Mouse (Mus musculus): ENCODE measurements around the gene Prss57. TPM values are rescaled to one million over a fixed set of nuclear protein-coding genes. Genes with fewer than 3 reads are reported as not detected.

Prss57 gene
- polyA plus RNA-seq, 1 experiment from 2014 or later, result 6.3 TPM

- peak within 1 kb of the TSS; percentile 84 for H3K4me2 ChIP-seq (ENCODE audit: low read depth, low read length)
- H3K4me3 ChIP-seq (ENCODE audit: low read depth, low read length), result peak within 1 kb of the TSS; percentile 68
- peak within 1 kb of the TSS; percentile 64 for H3K9ac ChIP-seq (ENCODE audit: low read depth, low read length)
- 6% methylated on average over 48 of the region's 51 CpGs for WGBS (ENCODE audit: insufficient replicate concordance)
- no peaks in the 10 kb centered on the region for H3K36me3 ChIP-seq (ENCODE audit: control insufficient read depth, insufficient read depth)
- ATAC-seq (ENCODE audit: low read depth), result peak; percentile 30
- peaks cover 23% of the 10 kb centered on the region for H3K4me1 ChIP-seq (ENCODE audit: control insufficient read depth, low read depth, low read length)
- no peaks in the 10 kb centered on the region for H3K9me3 ChIP-seq (replicated peaks; ENCODE audit: control insufficient read depth, low read length)
- peaks cover 8% of the 10 kb centered on the region for H3K27me3 ChIP-seq (ENCODE audit: control insufficient read depth, insufficient read depth, low read depth, low read length)
- H3K27ac ChIP-seq (ENCODE audit: low read length), result 0 out of 2 replicates have a peak within 1 kb of the TSS, but pooled peaks have one; percentile 21
Measured at GRCm38 (mm10) chr10:79793051-79793737, 2.4 kb upstream of the Prss57 start, which contains the start of gene Palm. TSS of gene Palm (plus strand) at chr10:79793572.

DNA sequence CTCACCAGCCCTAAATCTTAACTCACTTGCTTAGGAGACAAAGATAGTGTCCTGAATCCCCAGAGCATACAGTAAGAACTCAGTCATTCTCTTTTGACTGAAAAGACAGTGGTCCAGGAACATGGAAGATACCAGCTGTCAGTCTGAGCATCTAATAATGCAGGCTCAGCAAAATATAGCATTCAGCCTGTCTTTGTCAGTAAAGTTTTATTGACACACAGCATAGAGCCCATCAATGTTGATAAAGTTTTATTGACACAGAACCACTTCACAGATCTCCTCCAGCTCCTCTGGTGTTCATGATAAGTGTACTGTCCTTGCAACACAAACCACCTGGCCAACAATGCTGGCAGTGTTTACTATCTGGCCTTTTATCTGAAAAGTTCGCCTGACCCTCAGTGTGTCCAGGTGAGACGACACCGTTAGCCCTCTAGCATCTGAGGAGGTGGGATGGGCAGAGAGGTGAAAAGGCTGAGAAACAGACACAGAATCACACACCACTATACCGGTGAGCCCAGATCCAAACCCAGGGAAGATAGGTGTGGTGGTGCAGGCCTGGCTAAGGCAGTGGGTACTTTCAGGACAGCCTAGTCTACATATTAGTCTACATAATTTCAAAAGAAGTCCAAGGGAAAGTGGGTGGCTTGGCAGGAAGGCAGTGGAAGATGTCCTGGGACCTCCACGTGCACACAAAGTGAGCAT is 1.7 kb upstream of the Prss57 start:
- 69% methylated on average over 5 of the region's 5 CpGs for WGBS (ENCODE audit: insufficient replicate concordance)

DNA sequence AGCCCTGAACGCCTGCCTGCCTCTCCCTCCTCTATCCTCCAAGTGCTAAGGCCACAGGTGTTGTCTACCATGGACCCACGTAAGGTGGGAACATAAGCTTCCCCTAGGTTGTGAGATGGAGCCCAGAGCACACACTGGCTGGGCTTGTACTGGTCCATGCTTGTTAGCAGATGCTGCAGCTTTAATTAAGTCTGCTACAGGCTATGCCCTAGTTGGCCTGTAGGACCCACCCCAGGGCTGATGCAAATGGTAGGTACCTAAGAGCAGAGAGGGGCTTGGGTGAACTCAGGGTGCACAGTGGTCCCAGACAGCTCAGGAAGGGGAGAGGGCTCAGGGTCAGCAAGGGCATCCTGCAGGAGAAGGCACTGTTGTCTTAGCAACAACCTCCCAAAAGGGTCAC is 1.2 kb downstream of the Prss57 start:
- Histone ChIP-seq H3K27ac (ENCODE audit: low read length) (no peak overlapping the region), H3K4me1 (ENCODE audit: control insufficient read depth, low read depth, low read length) (peaks cover 12% of the 10 kb centered on the region), H3K9ac (ENCODE audit: low read depth, low read length) (no peak overlapping the region), H3K4me2 (ENCODE audit: low read depth, low read length) (no peak overlapping the region), H3K4me3 (ENCODE audit: low read depth, low read length) (no peak overlapping the region), H3K27me3 (ENCODE audit: control insufficient read depth, insufficient read depth, low read depth, low read length) (peaks cover 8% of the 10 kb centered on the region), H3K36me3 (ENCODE audit: control insufficient read depth, insufficient read depth) (no peaks in the 10 kb centered on the region), H3K9me3 (replicated peaks; ENCODE audit: control insufficient read depth, low read length) (no peaks in the 10 kb centered on the region)
- no peak for ATAC-seq (ENCODE audit: low read depth)
- 43% methylated on average over 2 of the region's 2 CpGs for WGBS (ENCODE audit: insufficient replicate concordance)

More for the DNA sequence above, 1.7 kb upstream of the Prss57 start:
- Histone ChIP-seq H3K4me3 (ENCODE audit: low read depth, low read length) (no peak overlapping the region), H3K27ac (ENCODE audit: low read length) (no peak overlapping the region), H3K9me3 (replicated peaks; ENCODE audit: control insufficient read depth, low read length) (no peaks in the 10 kb centered on the region), H3K36me3 (ENCODE audit: control insufficient read depth, insufficient read depth) (no peaks in the 10 kb centered on the region), H3K27me3 (ENCODE audit: control insufficient read depth, insufficient read depth, low read depth, low read length) (peaks cover 8% of the 10 kb centered on the region), H3K4me2 (ENCODE audit: low read depth, low read length) (no peak overlapping the region), H3K9ac (ENCODE audit: low read depth, low read length) (no peak overlapping the region), H3K4me1 (ENCODE audit: control insufficient read depth, low read depth, low read length) (peaks cover 16% of the 10 kb centered on the region)
- no peak for ATAC-seq (ENCODE audit: low read depth)

DNA sequence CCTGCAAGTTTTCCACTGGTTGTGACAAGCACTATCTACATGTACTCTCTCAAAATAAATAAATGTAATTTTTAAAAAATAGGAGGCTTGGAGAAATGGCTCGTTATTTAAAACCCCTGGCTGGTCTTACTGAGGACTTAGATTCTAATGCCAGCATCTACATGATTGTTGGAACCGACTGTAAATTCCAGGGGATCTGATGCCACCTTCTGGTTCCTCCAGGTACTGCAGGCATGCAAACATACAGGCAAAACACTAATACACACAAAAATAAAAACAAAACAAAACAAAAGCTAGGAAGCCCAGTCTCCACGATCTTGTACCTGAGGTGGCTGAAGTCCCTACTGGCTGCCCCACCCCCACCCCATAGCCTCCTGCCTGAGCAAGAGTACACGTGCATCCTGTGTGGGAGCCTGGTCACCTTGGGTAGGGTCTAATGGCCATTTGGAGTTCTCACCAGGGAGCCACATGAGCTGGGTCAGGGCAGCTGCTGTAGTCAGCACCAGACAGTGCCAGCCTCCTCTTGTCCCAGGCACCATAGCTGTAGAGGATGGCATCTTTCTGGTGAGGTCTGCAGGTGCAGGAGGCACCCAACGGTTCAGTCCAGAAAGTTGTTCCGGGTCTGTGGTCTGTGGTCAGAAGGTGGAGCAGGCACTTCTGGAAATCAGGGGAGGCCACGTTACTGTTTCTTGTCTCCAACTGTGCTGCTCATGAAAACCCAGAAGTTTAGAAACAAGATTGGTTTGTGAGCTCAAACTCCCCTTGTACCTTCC is 2.2 kb downstream of the Prss57 start:
- Histone ChIP-seq H3K27me3 (ENCODE audit: control insufficient read depth, insufficient read depth, low read depth, low read length) (peaks cover 5% of the 10 kb centered on the region), H3K36me3 (ENCODE audit: control insufficient read depth, insufficient read depth) (no peaks in the 10 kb centered on the region), H3K4me3 (ENCODE audit: low read depth, low read length) (no peak overlapping the region), H3K4me2 (ENCODE audit: low read depth, low read length) (no peak overlapping the region), H3K9me3 (replicated peaks; ENCODE audit: control insufficient read depth, low read length) (no peaks in the 10 kb centered on the region), H3K27ac (ENCODE audit: low read length) (no peak overlapping the region), H3K4me1 (ENCODE audit: control insufficient read depth, low read depth, low read length) (peaks cover 5% of the 10 kb centered on the region), H3K9ac (ENCODE audit: low read depth, low read length) (no peak overlapping the region)
- WGBS (ENCODE audit: insufficient replicate concordance), result 11% methylated on average over 7 of the region's 7 CpGs
- ATAC-seq (ENCODE audit: low read depth), result peak; percentile 12; the same call in 1 of the 2 replicates

- Histone ChIP-seq H3K27ac (ENCODE audit: low read length) (no peak overlapping the region), H3K4me3 (ENCODE audit: low read depth, low read length) (no peak overlapping the region), H3K9me3 (replicated peaks; ENCODE audit: control insufficient read depth, low read length) (no peaks in the 10 kb centered on the region), H3K4me2 (ENCODE audit: low read depth, low read length) (no peak overlapping the region), H3K36me3 (ENCODE audit: control insufficient read depth, insufficient read depth) (no peaks in the 10 kb centered on the region), H3K4me1 (ENCODE audit: control insufficient read depth, low read depth, low read length) (peaks cover 19% of the 10 kb centered on the region), H3K27me3 (ENCODE audit: control insufficient read depth, insufficient read depth, low read depth, low read length) (peaks cover 12% of the 10 kb centered on the region), H3K9ac (ENCODE audit: low read depth, low read length) (no peak overlapping the region)
- 48% methylated on average over 27 of the region's 27 CpGs for WGBS (ENCODE audit: insufficient replicate concordance)
- no peak for ATAC-seq (ENCODE audit: low read depth)
Measured at GRCm38 (mm10) chr10:79783920-79784800, 6.6 kb downstream of the Prss57 start.

GRCm38 (mm10) chr10:79783050-79783449 is 7.7 kb downstream of the Prss57 start:
- no peaks in the 10 kb centered on the region for H3K36me3 ChIP-seq (ENCODE audit: control insufficient read depth, insufficient read depth)
- no peak overlapping the region for H3K4me3 ChIP-seq (ENCODE audit: low read depth, low read length)
- 60% methylated on average over 7 of the region's 7 CpGs for WGBS (ENCODE audit: insufficient replicate concordance)
- H3K27ac ChIP-seq (ENCODE audit: low read length), result no peak overlapping the region
- ATAC-seq (ENCODE audit: low read depth), result no peak
- H3K9me3 ChIP-seq (replicated peaks; ENCODE audit: control insufficient read depth, low read length), result no peaks in the 10 kb centered on the region
- no peak overlapping the region for H3K4me2 ChIP-seq (ENCODE audit: low read depth, low read length)
- peaks cover 23% of the 10 kb centered on the region for H3K27me3 ChIP-seq (ENCODE audit: control insufficient read depth, insufficient read depth, low read depth, low read length)
- peaks cover 19% of the 10 kb centered on the region for H3K4me1 ChIP-seq (ENCODE audit: control insufficient read depth, low read depth, low read length)
- no peak overlapping the region for H3K9ac ChIP-seq (ENCODE audit: low read depth, low read length)

DNA sequence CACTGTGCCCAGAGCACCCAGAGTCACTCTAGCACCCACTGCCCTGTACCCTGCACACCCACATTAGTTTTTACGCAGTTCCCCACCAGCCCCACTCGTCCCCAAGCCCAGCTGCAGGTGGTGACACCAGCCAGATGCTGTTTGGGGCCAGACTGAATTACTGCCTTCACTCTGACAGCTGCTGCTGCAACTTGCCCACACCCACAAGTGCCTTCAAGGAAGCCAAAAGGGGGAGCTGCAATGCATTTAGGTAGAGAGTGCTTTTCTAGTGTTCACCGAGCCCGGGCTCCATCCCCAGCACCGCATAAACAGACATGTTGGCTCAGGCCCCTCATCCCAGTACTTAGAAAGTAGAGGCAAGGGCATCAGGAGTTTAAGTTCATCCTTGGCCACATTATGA is 8.8 kb downstream of the Prss57 start:
- no peak for ATAC-seq (ENCODE audit: low read depth)
- Histone ChIP-seq H3K27me3 (ENCODE audit: control insufficient read depth, insufficient read depth, low read depth, low read length) (peaks cover 34% of the 10 kb centered on the region), H3K27ac (ENCODE audit: low read length) (no peak overlapping the region), H3K9me3 (replicated peaks; ENCODE audit: control insufficient read depth, low read length) (no peaks in the 10 kb centered on the region), H3K9ac (ENCODE audit: low read depth, low read length) (no peak overlapping the region), H3K4me1 (ENCODE audit: control insufficient read depth, low read depth, low read length) (peaks cover 22% of the 10 kb centered on the region), H3K4me2 (ENCODE audit: low read depth, low read length) (no peak overlapping the region), H3K36me3 (ENCODE audit: control insufficient read depth, insufficient read depth) (no peaks in the 10 kb centered on the region), H3K4me3 (ENCODE audit: low read depth, low read length) (no peak overlapping the region)
- WGBS (ENCODE audit: insufficient replicate concordance), result 60% methylated on average over 5 of the region's 5 CpGs

DNA sequence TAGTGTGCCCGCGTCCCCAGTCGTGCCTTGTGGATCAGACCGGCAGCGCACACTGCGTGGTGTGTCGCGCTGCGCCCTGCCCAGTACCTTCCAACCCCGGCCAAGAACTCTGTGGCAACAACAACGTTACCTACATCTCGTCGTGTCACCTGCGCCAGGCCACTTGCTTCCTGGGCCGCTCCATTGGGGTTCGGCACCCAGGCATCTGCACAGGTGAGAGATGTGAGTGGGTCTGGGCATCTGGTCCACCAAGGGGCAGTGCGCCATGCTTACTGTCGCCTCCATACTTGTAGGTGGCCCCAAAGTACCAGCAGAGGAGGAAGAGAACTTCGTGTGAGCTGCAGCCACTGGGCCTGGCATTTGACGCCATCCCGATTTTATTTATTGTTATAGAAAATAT is 9.6 kb downstream of the Prss57 start:
- peaks cover 39% of the 10 kb centered on the region for H3K27me3 ChIP-seq (ENCODE audit: control insufficient read depth, insufficient read depth, low read depth, low read length)
- 28% methylated on average over 21 of the region's 21 CpGs for WGBS (ENCODE audit: insufficient replicate concordance)
- H3K4me2 ChIP-seq (ENCODE audit: low read depth, low read length), result peak overlapping the region; percentile 77
- H3K9me3 ChIP-seq (replicated peaks; ENCODE audit: control insufficient read depth, low read length), result no peaks in the 10 kb centered on the region
- H3K27ac ChIP-seq (ENCODE audit: low read length), result no peak overlapping the region
- ATAC-seq (ENCODE audit: low read depth), result no peak
- peak overlapping the region; percentile 22; the same call in 1 of the 2 replicates for H3K9ac ChIP-seq (ENCODE audit: low read depth, low read length)
- peaks cover 23% of the 10 kb centered on the region for H3K4me1 ChIP-seq (ENCODE audit: control insufficient read depth, low read depth, low read length)
- no peaks in the 10 kb centered on the region for H3K36me3 ChIP-seq (ENCODE audit: control insufficient read depth, insufficient read depth)
- peak overlapping the region; percentile 53 for H3K4me3 ChIP-seq (ENCODE audit: low read depth, low read length)

All from liver, embryonic 16.5 days (tissue).